In the genomic region with DNA sequence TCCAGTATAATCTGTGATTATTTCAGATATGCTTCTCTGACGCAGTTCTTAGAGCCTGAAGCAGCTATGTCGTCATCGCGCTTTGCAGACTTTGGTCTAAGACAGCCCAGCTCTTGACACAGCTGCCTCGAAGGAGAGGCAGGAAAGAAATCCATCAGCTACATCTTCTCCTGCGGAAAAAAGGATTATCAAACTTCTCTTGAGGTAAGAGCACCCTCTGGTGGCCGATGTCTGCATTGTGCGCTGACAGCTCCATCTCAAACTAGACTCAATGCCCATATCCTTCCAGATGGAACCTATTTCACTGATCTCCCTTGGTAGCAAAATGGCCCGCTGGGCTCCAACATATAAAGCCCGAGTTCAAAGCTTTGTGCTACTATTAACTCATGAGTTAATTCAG, we compare ENCODE assay signal across 8 mouse cellular contexts.
DNase-seq lines count a peak whose midpoint lies in the region; ATAC-seq and TF ChIP-seq lines count a peak whose summit lies in the region.

No protein-coding gene starts in this region.

- H3K9me3 ChIP-seq in intestine, postnatal 0 days (ENCODE audit: control insufficient read depth): no peaks in the 10 kb centered on the region
- H3K9me3 ChIP-seq in midbrain, embryonic 15.5 days: no peaks in the 10 kb centered on the region
- no peaks in the 10 kb centered on the region for H3K9me3 ChIP-seq in stomach, embryonic 14.5 days (ENCODE audit: control insufficient read depth, low read depth, low read length)

- no peaks in the 10 kb centered on the region for H3K36me3 ChIP-seq in intestine, postnatal 0 days (ENCODE audit: control insufficient read depth, insufficient read depth)
- H3K36me3 ChIP-seq in midbrain, embryonic 15.5 days (replicated peaks): no peaks in the 10 kb centered on the region
- no peaks in the 10 kb centered on the region for H3K36me3 ChIP-seq in stomach, embryonic 14.5 days (ENCODE audit: control insufficient read depth, insufficient read depth, low read length)

- ATAC-seq in CD4-positive, CD25-positive, alpha-beta regulatory T cell, adult 4 months: no peak
- no peak for ATAC-seq in intestine, postnatal 0 days
- ATAC-seq in midbrain, embryonic 15.5 days (replicated peaks): peak; percentile 85
- peak; percentile 67; the same call in 1 of the 2 replicates for ATAC-seq in stomach, embryonic 14.5 days (ENCODE audit: insufficient number of reproducible peaks, insufficient read depth, low FRiP score, low read depth)

- H3K9ac ChIP-seq in intestine, postnatal 0 days (ENCODE audit: low read depth, low read length): no peak overlapping the region
- no peak overlapping the region for H3K9ac ChIP-seq in midbrain, embryonic 15.5 days
- H3K9ac ChIP-seq in stomach, embryonic 14.5 days (replicated peaks; ENCODE audit: low read depth, low read length): no peak overlapping the region

- peak; percentile 57 for DNase-seq in CD4-positive, CD25-positive, alpha-beta regulatory T cell, adult 2 months (ENCODE audit: low read depth, low spot score)
- DNase-seq in embryo, embryonic 10.5 days (ENCODE audit: low spot score): peak; percentile 91
- peak; percentile 56 to 64 for DNase-seq in gastrocnemius, postnatal 36 days
- DNase-seq in left cerebral cortex, postnatal 25 days (ENCODE audit: low spot score in 2 of 2): peak; percentile 78 to 90

- H3K27ac ChIP-seq in intestine, postnatal 0 days (ENCODE audit: low read depth, low read length): no peak overlapping the region
- no peak overlapping the region for H3K27ac ChIP-seq in midbrain, embryonic 15.5 days
- no peak overlapping the region for H3K27ac ChIP-seq in stomach, embryonic 14.5 days (ENCODE audit: low read length)

- peak; percentile 89 for TF ChIP-seq CTCF in intestine, postnatal 0 days (IDR thresholded peaks at IDR 0.05; ENCODE audit: low read depth)

- H3K4me2 ChIP-seq in intestine, postnatal 0 days (replicated peaks; ENCODE audit: low read depth): peak overlapping the region; percentile 22; the same call in 1 of the 2 replicates
- H3K4me2 ChIP-seq in midbrain, embryonic 15.5 days: peak overlapping the region; percentile 32; the same call in 1 of the 2 replicates
- no peak overlapping the region for H3K4me2 ChIP-seq in stomach, embryonic 14.5 days (replicated peaks; ENCODE audit: low read depth, low read length)

- no peaks in the 10 kb centered on the region for H3K27me3 ChIP-seq in intestine, postnatal 0 days (replicated peaks; ENCODE audit: control insufficient read depth, insufficient read depth, low read length)
- H3K27me3 ChIP-seq in midbrain, embryonic 15.5 days (replicated peaks): no peaks in the 10 kb centered on the region
- no peaks in the 10 kb centered on the region for H3K27me3 ChIP-seq in stomach, embryonic 14.5 days (ENCODE audit: control insufficient read depth, insufficient read depth, low read length)

- intact Hi-C loops in gastrocnemius, postnatal 36 days (cut with DNase I): loop anchor here (2.0 to 5.0 kb wide), 4 partner anchors 182 to 464 kb away; no protein-coding TSS in a partner anchor
- intact Hi-C loops in left cerebral cortex, postnatal 25 days (cut with DNase I): loop anchor here (1.0 to 10.0 kb wide), 5 partner anchors 182 to 1583 kb away; no protein-coding TSS in a partner anchor

- no peak overlapping the region for H3K4me3 ChIP-seq in intestine, postnatal 0 days (ENCODE audit: low read depth, low read length)
- H3K4me3 ChIP-seq in midbrain, embryonic 15.5 days: no peak overlapping the region
- H3K4me3 ChIP-seq in stomach, embryonic 14.5 days (ENCODE audit: low read depth, low read length): no peak overlapping the region

- H3K4me1 ChIP-seq in intestine, postnatal 0 days (replicated peaks; ENCODE audit: control insufficient read depth, insufficient read depth, low read length): no peaks in the 10 kb centered on the region
- H3K4me1 ChIP-seq in midbrain, embryonic 15.5 days: 0 out of 2 replicates have a peak, but pooled peaks cover 2% of the 10 kb centered on the region
- H3K4me1 ChIP-seq in stomach, embryonic 14.5 days (ENCODE audit: control insufficient read depth, insufficient read depth, low read length): no peaks in the 10 kb centered on the region

- WGBS in intestine, postnatal 0 days: 10% methylated on average over 10 of the region's 10 CpGs
- 14% methylated on average over 10 of the region's 10 CpGs for WGBS in midbrain, embryonic 15.5 days
- WGBS in stomach, embryonic 14.5 days: 10% methylated on average over 10 of the region's 10 CpGs

Comparison
In these comparisons a context has a peak if more than half of its experiments do, and no peak if none do; other contexts are left out.
1. ATAC-seq: peak in midbrain, embryonic 15.5 days (single experiment) and stomach, embryonic 14.5 days (single experiment); none in CD4-positive, CD25-positive, alpha-beta regulatory T cell, adult 4 months (single experiment) and intestine, postnatal 0 days (single experiment).
2. Peak in every context shown above with its lines, with median percentiles within 50 percentile points of each other: DNase-seq.